Mouse (Mus musculus): Measurements from ENCODE around the gene Hgfac. TPM values are rescaled to one million over a fixed set of nuclear protein-coding genes. Genes with fewer than 3 reads are reported as not detected.

The Hgfac gene
- total and polyA plus RNA-seq, 3 experiments = not detected

DNA sequence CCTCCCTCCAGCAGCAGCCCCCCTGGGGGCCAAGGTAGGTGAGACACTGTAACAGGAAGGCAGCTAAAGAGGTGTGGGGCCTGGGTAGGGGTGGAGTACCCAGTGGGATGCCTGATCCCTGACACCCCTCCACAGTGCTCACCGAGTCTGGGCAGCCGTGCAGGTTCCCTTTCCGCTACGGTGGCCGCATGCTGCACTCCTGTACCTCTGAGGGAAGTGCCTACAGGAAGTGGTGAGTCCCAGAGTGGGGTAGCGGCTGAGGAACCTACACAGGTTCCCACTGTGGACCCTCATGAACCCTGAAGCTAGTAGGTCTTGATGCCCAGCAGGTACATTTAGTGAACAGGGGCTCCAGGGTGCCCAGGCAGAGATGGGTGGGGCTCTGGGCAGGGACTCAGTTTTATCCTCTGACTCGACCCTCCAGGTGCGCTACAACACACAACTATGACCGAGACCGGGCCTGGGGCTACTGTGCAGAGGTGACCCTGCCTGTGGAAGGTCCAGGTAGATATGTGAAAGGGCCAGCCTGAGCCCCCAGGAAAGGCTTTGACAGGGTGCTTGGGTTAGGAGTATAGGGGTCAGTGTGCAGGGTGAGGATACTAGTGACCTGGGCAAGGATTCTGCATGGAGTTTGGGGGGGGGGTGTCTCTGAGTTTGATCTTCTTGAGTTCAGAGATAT is 1.3 kb downstream of the Hgfac start:
- no peak overlapping the region for H3K4me2 ChIP-seq (ENCODE audit: insufficient read depth, low read depth, poor library complexity, severe bottlenecking)
- no peak overlapping the region for H3K27ac ChIP-seq (ENCODE audit: insufficient read depth, low read depth)

DNA sequence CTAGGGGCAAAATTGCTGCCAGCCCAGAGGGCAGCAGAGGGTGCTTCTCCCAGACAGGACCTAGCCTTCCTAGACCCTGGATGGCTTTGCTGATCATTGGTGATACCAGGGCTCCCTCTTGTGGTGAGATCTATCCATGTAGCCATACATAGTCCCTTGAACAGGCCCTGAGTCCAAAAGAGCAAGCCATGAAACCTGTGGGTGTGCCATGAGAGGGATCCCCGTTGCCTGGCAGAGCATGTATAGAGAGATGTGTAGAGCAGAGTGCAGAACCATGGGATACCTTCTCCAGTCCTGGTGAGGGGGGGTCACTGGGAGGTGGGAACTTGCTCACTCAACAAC is 1.8 kb downstream of the Hgfac start:
- no peaks in the 10 kb centered on the region for H3K9me3 ChIP-seq (replicated peaks; ENCODE audit: low read length)
- H3K36me3 ChIP-seq (replicated peaks in 1 of 2; ENCODE audit: control insufficient read depth in 1 of 2, insufficient read depth in 1 of 2, low read length in 1 of 2) = no peaks in the 10 kb centered on the region
- TF ChIP-seq CHD2 (IDR thresholded peaks at IDR 0.05; ENCODE audit: low read length) = no peak
- no peak for TF ChIP-seq E2F4 (IDR thresholded peaks at IDR 0.05; ENCODE audit: insufficient replicate concordance, low read depth, low read length)
- 0 out of 2 replicates have a peak, but pooled peaks have one; percentile 33 for TF ChIP-seq ELF1 (IDR thresholded peaks at IDR 0.05; ENCODE audit: low read depth, low read length)
- peak; percentile 61 for TF ChIP-seq ZC3H11A (IDR thresholded peaks at IDR 0.05; ENCODE audit: low read depth, low read length)
- TF ChIP-seq MAX (IDR thresholded peaks at IDR 0.05; ENCODE audit: low read length) = no peak
- no peak for TF ChIP-seq MAZ (IDR thresholded peaks at IDR 0.05; ENCODE audit: low read depth, low read length)
- no peak for TF ChIP-seq POLR2AphosphoS2 (IDR thresholded peaks at IDR 0.05; ENCODE audit: low read depth, low read length)
- no peak for TF ChIP-seq JUN (IDR thresholded peaks at IDR 0.05; ENCODE audit: insufficient read depth, low read depth, low read length)
- TF ChIP-seq TCF12 (IDR thresholded peaks at IDR 0.05; ENCODE audit: low read depth, low read length) = no peak
- peak; percentile 94 for TF ChIP-seq SMC3 (IDR thresholded peaks at IDR 0.05; ENCODE audit: low read depth, low read length)
- no peak for TF ChIP-seq RCOR1 (conservative IDR thresholded peaks at IDR 0.05; ENCODE audit: low read depth, low read length)
- TF ChIP-seq GABPA (IDR thresholded peaks at IDR 0.05; ENCODE audit: insufficient replicate concordance, low read depth, low read length) = no peak
- TF ChIP-seq RAD21 (IDR thresholded peaks at IDR 0.05; ENCODE audit: low read depth, low read length) = peak; percentile 98
- no peak for TF ChIP-seq HCFC1 (IDR thresholded peaks at IDR 0.05; ENCODE audit: low read depth, low read length)
- no peak for TF ChIP-seq JUND (conservative IDR thresholded peaks at IDR 0.05; ENCODE audit: low read depth, low read length)
- no peak for TF ChIP-seq IRF4 (IDR thresholded peaks at IDR 0.05; ENCODE audit: low read depth, low read length)
- TF ChIP-seq ZMIZ1 (IDR thresholded peaks at IDR 0.05; ENCODE audit: low read depth, low read length) = no peak
- peak; percentile 71 to 98 for TF ChIP-seq CTCF (conservative IDR thresholded peaks at IDR 0.05 in 1 of 2, IDR thresholded peaks at IDR 0.05 in 1 of 2; ENCODE audit: low read depth in 2 of 2, low read length in 2 of 2)
- TF ChIP-seq MXI1 (IDR thresholded peaks at IDR 0.05; ENCODE audit: low read depth, low read length) = no peak
- no peak for TF ChIP-seq BHLHE40 (IDR thresholded peaks at IDR 0.05; ENCODE audit: low read depth, low read length)
- H3K4me2 ChIP-seq (ENCODE audit: insufficient read depth, low read depth, poor library complexity, severe bottlenecking) = no peak overlapping the region
- in situ Hi-C loops (cut with MboI; ENCODE audit: low pct_ligation_motif_present, low pct_unique_long_range_greater_than_20kb, low sequenced_read_pairs) = loop anchor here (25.0 kb wide), 2 partner anchors 381 to 506 kb away; partner anchors contain the start of genes Grk4, Nop14 and Sh3bp2
- dilution Hi-C loops (cut with MboI; ENCODE audit: extremely low pct_ligation_motif_present, extremely low pct_unique_long_range_greater_than_20kb, low sequenced_read_pairs) = no loop called here
- DNase-seq (ENCODE audit: extremely low read depth) = peak; percentile 83
- H3K4me3 ChIP-seq (replicated peaks in 1 of 3; ENCODE audit: low read depth in 2 of 3, low read length in 2 of 3, poor library complexity in 1 of 3) = no peak overlapping the region
- peaks cover 0 to 10% of the 10 kb centered on the region in 2 experiments; a peak in 2 of 4 replicates for H3K4me1 ChIP-seq (ENCODE audit: control insufficient read depth in 1 of 2, insufficient read depth in 2 of 2)
- no peak overlapping the region for H3K27ac ChIP-seq (ENCODE audit: insufficient read depth, low read depth)
- no peak overlapping the region for H3K9ac ChIP-seq (ENCODE audit: insufficient read depth, low read depth)
- H3K27me3 ChIP-seq (replicated peaks) = peaks cover 44% of the 10 kb centered on the region
- H3K79me2 ChIP-seq (replicated peaks; ENCODE audit: control insufficient read depth, extremely low read depth, insufficient read depth, poor library complexity, severe bottlenecking) = no peaks in the 10 kb centered on the region

More for the DNA sequence above, 1.3 kb downstream of the Hgfac start:
- TF ChIP-seq E2F4 (IDR thresholded peaks at IDR 0.05; ENCODE audit: insufficient replicate concordance, low read depth, low read length) (no peak), CTCF (conservative IDR thresholded peaks at IDR 0.05 in 1 of 2, IDR thresholded peaks at IDR 0.05 in 1 of 2; ENCODE audit: low read depth in 2 of 2, low read length in 2 of 2) (no peak), ZKSCAN1 (IDR thresholded peaks at IDR 0.05; ENCODE audit: borderline replicate concordance, low read depth, low read length) (no peak), RCOR1 (conservative IDR thresholded peaks at IDR 0.05; ENCODE audit: low read depth, low read length) (no peak), JUN (IDR thresholded peaks at IDR 0.05; ENCODE audit: insufficient read depth, low read depth, low read length) (no peak), MXI1 (IDR thresholded peaks at IDR 0.05; ENCODE audit: low read depth, low read length) (no peak), MAX (IDR thresholded peaks at IDR 0.05; ENCODE audit: low read length) (no peak), ZC3H11A (IDR thresholded peaks at IDR 0.05; ENCODE audit: low read depth, low read length) (no peak), USF1 (IDR thresholded peaks at IDR 0.05; ENCODE audit: low read depth, low read length) (no peak), HCFC1 (IDR thresholded peaks at IDR 0.05; ENCODE audit: low read depth, low read length) (no peak), MEF2A (IDR thresholded peaks at IDR 0.05; ENCODE audit: borderline replicate concordance, low read depth, low read length) (no peak), TCF12 (IDR thresholded peaks at IDR 0.05; ENCODE audit: low read depth, low read length) (no peak), MAFK (IDR thresholded peaks at IDR 0.05; ENCODE audit: insufficient replicate concordance, low read length) (no peak), POLR2AphosphoS2 (IDR thresholded peaks at IDR 0.05; ENCODE audit: low read depth, low read length) (no peak), EP300 (IDR thresholded peaks at IDR 0.05; ENCODE audit: low read length) (no peak), MYC (IDR thresholded peaks at IDR 0.05; ENCODE audit: low read depth, low read length) (no peak), IRF4 (IDR thresholded peaks at IDR 0.05; ENCODE audit: low read depth, low read length) (no peak), USF2 (conservative IDR thresholded peaks at IDR 0.05; ENCODE audit: low read depth, low read length) (no peak), JUND (conservative IDR thresholded peaks at IDR 0.05; ENCODE audit: low read depth, low read length) (no peak), UBTF (IDR thresholded peaks at IDR 0.05; ENCODE audit: low read depth, low read length) (no peak)
- peaks cover 0 to 16% of the 10 kb centered on the region in 2 experiments; a peak in 2 of 4 replicates for H3K4me1 ChIP-seq (ENCODE audit: control insufficient read depth in 1 of 2, insufficient read depth in 2 of 2)
- H3K79me2 ChIP-seq (replicated peaks; ENCODE audit: control insufficient read depth, extremely low read depth, insufficient read depth, poor library complexity, severe bottlenecking) = no peaks in the 10 kb centered on the region
- no peaks in the 10 kb centered on the region for H3K36me3 ChIP-seq (replicated peaks in 1 of 2; ENCODE audit: control insufficient read depth in 1 of 2, insufficient read depth in 1 of 2, low read length in 1 of 2)
- in situ Hi-C loops (cut with MboI; ENCODE audit: low pct_ligation_motif_present, low pct_unique_long_range_greater_than_20kb, low sequenced_read_pairs) = loop anchor here (25.0 kb wide), 2 partner anchors 380 to 505 kb away; partner anchors contain the start of genes Grk4, Nop14 and Sh3bp2
- H3K4me3 ChIP-seq (replicated peaks in 1 of 3; ENCODE audit: low read depth in 2 of 3, low read length in 2 of 3, poor library complexity in 1 of 3) = no peak overlapping the region
- DNase-seq (ENCODE audit: extremely low read depth) = no peak
- no peak overlapping the region for H3K9ac ChIP-seq (ENCODE audit: insufficient read depth, low read depth)
- dilution Hi-C loops (cut with MboI; ENCODE audit: extremely low pct_ligation_motif_present, extremely low pct_unique_long_range_greater_than_20kb, low sequenced_read_pairs) = no loop called here
- peaks cover 39% of the 10 kb centered on the region for H3K27me3 ChIP-seq (replicated peaks)
- no peaks in the 10 kb centered on the region for H3K9me3 ChIP-seq (replicated peaks; ENCODE audit: low read length)

Data from CH12.LX (cell line).